Mouse (Mus musculus): Measurements from ENCODE around the gene Atoh7. TPM values are rescaled to one million over a fixed set of nuclear protein-coding genes. Genes with fewer than 3 reads are reported as not detected.
A peak's percentile ranks its signal among the peaks of the same experiment; 100 is the strongest.
"Not testable (repeated sequence)": the region's sequence is repeated elsewhere in the genome, so short reads cannot be mapped to it uniquely, and the experiment has no call there.

The Atoh7 gene
- polyA plus RNA-seq (2015; fragmentation: Nextera tagmentation; extraction: Ambion mirVana) = not detected in 2 replicates

GRCm38 (mm10) chr10:63099521-63099920, at the start of gene Atoh7:
Atoh7 (plus strand) TSS chr10:63099651.
- Histone ChIP-seq H3K27ac (no peak within 1 kb of the TSS), H3K36me3 (no peaks in the 10 kb centered on the region), H3K9me3 (replicated peaks) (no peaks in the 10 kb centered on the region), H3K4me3 (peak within 1 kb of the TSS; percentile 57), H3K4me2 (peak within 1 kb of the TSS; percentile 96), H3K9ac (peak within 1 kb of the TSS; percentile 54), H3K4me1 (replicated peaks) (peaks cover 10% of the 10 kb centered on the region; the same call in 1 of the 2 replicates), H3K27me3 (peaks cover 47% of the 10 kb centered on the region)
- no peak for ATAC-seq (replicated peaks; ENCODE audit: insufficient number of reproducible peaks, insufficient read depth, low FRiP score, low read depth)
- WGBS = 10% methylated on average over 16 of the region's 16 CpGs

GRCm38 (mm10) chr10:63051267-63051666, 48.2 kb upstream of the Atoh7 start:
- H3K36me3 ChIP-seq = no peaks in the 10 kb centered on the region
- 68% methylated on average over 7 of the region's 7 CpGs for WGBS
- H3K9ac ChIP-seq = no peak overlapping the region
- H3K4me3 ChIP-seq = no peak overlapping the region
- no peaks in the 10 kb centered on the region for H3K9me3 ChIP-seq (replicated peaks)
- no peak overlapping the region for H3K27ac ChIP-seq
- H3K4me2 ChIP-seq = no peak overlapping the region
- no peak for ATAC-seq (replicated peaks; ENCODE audit: insufficient number of reproducible peaks, insufficient read depth, low FRiP score, low read depth)
- H3K27me3 ChIP-seq = no peaks in the 10 kb centered on the region
- H3K4me1 ChIP-seq (replicated peaks) = no peaks in the 10 kb centered on the region; the same call in 1 of the 2 replicates

- H3K9me3 ChIP-seq (replicated peaks) = no peaks in the 10 kb centered on the region
- H3K27me3 ChIP-seq = no peaks in the 10 kb centered on the region
- H3K36me3 ChIP-seq = no peaks in the 10 kb centered on the region
- no peak overlapping the region for H3K4me2 ChIP-seq
- H3K27ac ChIP-seq = no peak overlapping the region
- no peak overlapping the region for H3K4me3 ChIP-seq
- no peak for ATAC-seq (replicated peaks; ENCODE audit: insufficient number of reproducible peaks, insufficient read depth, low FRiP score, low read depth)
- WGBS = 88% methylated on average over 6 of the region's 6 CpGs
- H3K9ac ChIP-seq = no peak overlapping the region
- no peaks in the 10 kb centered on the region; the same call in 1 of the 2 replicates for H3K4me1 ChIP-seq (replicated peaks)
Measured at GRCm38 (mm10) chr10:63052011-63052410, 47.4 kb upstream of the Atoh7 start.

- H3K9ac ChIP-seq = no peak overlapping the region
- H3K4me1 ChIP-seq (replicated peaks) = peaks cover 3% of the 10 kb centered on the region; the same call in 1 of the 2 replicates
- no peaks in the 10 kb centered on the region for H3K27me3 ChIP-seq
- H3K4me2 ChIP-seq = no peak overlapping the region
- H3K27ac ChIP-seq = no peak overlapping the region
- 48% methylated on average over 6 of the region's 6 CpGs for WGBS
- no peak overlapping the region for H3K4me3 ChIP-seq
- no peaks in the 10 kb centered on the region for H3K9me3 ChIP-seq (replicated peaks)
- no peaks in the 10 kb centered on the region for H3K36me3 ChIP-seq
- no peak for ATAC-seq (replicated peaks; ENCODE audit: insufficient number of reproducible peaks, insufficient read depth, low FRiP score, low read depth)
Measured at GRCm38 (mm10) chr10:63053007-63053406, 46.4 kb upstream of the Atoh7 start.

GRCm38 (mm10) chr10:63054071-63054470, 45.4 kb upstream of the Atoh7 start:
- WGBS = 74% methylated on average over 6 of the region's 6 CpGs
- not testable (repeated sequence) for H3K4me2 ChIP-seq; H3K27ac ChIP-seq; H3K4me3 ChIP-seq; ATAC-seq (replicated peaks; ENCODE audit: insufficient number of reproducible peaks, insufficient read depth, low FRiP score, low read depth); H3K36me3 ChIP-seq; H3K9me3 ChIP-seq (replicated peaks); H3K27me3 ChIP-seq; H3K4me1 ChIP-seq (replicated peaks); H3K9ac ChIP-seq

GRCm38 (mm10) chr10:63054586-63054985, 44.9 kb upstream of the Atoh7 start:
- no peak overlapping the region for H3K27ac ChIP-seq
- H3K4me2 ChIP-seq = no peak overlapping the region
- H3K36me3 ChIP-seq = no peaks in the 10 kb centered on the region
- ATAC-seq (replicated peaks; ENCODE audit: insufficient number of reproducible peaks, insufficient read depth, low FRiP score, low read depth) = no peak
- H3K9ac ChIP-seq = no peak overlapping the region
- no peaks in the 10 kb centered on the region for H3K27me3 ChIP-seq
- H3K4me3 ChIP-seq = no peak overlapping the region
- WGBS = 71% methylated on average over 2 of the region's 2 CpGs
- H3K4me1 ChIP-seq (replicated peaks) = peaks cover 3% of the 10 kb centered on the region; the same call in 1 of the 2 replicates
- no peaks in the 10 kb centered on the region for H3K9me3 ChIP-seq (replicated peaks)

GRCm38 (mm10) chr10:63056966-63057750, 42.3 kb upstream of the Atoh7 start:
- H3K27ac ChIP-seq = no peak overlapping the region
- peak overlapping the region; percentile 32; the same call in 1 of the 2 replicates for H3K4me2 ChIP-seq
- H3K9me3 ChIP-seq (replicated peaks) = no peaks in the 10 kb centered on the region
- H3K4me3 ChIP-seq = no peak overlapping the region
- 40% methylated on average over 24 of the region's 24 CpGs for WGBS
- H3K27me3 ChIP-seq = no peaks in the 10 kb centered on the region
- 0 out of 2 replicates have a peak, but pooled peaks have one; percentile 15 for ATAC-seq (replicated peaks; ENCODE audit: insufficient number of reproducible peaks, insufficient read depth, low FRiP score, low read depth)
- H3K36me3 ChIP-seq = no peaks in the 10 kb centered on the region
- no peak overlapping the region for H3K9ac ChIP-seq
- H3K4me1 ChIP-seq (replicated peaks) = peaks cover 12% of the 10 kb centered on the region

GRCm38 (mm10) chr10:63059862-63060261, 39.6 kb upstream of the Atoh7 start, which contains the start of gene Pbld1:
Pbld1 (plus strand) TSS chr10:63060162.
- Histone ChIP-seq H3K4me1 (replicated peaks) (peaks cover 12% of the 10 kb centered on the region), H3K9me3 (replicated peaks) (no peaks in the 10 kb centered on the region), H3K4me3 (no peak within 1 kb of the TSS), H3K4me2 (no peak within 1 kb of the TSS), H3K27me3 (no peaks in the 10 kb centered on the region), H3K27ac (peak within 1 kb of the TSS; percentile 14; the same call in 1 of the 2 replicates), H3K36me3 (no peaks in the 10 kb centered on the region), H3K9ac (no peak within 1 kb of the TSS)
- 77% methylated on average over 2 of the region's 2 CpGs for WGBS
- ATAC-seq (replicated peaks; ENCODE audit: insufficient number of reproducible peaks, insufficient read depth, low FRiP score, low read depth) = no peak

GRCm38 (mm10) chr10:63060406-63060805, 39.0 kb upstream of the Atoh7 start:
- ATAC-seq (replicated peaks; ENCODE audit: insufficient number of reproducible peaks, insufficient read depth, low FRiP score, low read depth) = no peak
- 41% methylated on average over 11 of the region's 11 CpGs for WGBS
- no peaks in the 10 kb centered on the region for H3K9me3 ChIP-seq (replicated peaks)
- H3K9ac ChIP-seq = no peak overlapping the region
- peaks cover 12% of the 10 kb centered on the region for H3K4me1 ChIP-seq (replicated peaks)
- peak overlapping the region; percentile 14; the same call in 1 of the 2 replicates for H3K27ac ChIP-seq
- no peak overlapping the region for H3K4me3 ChIP-seq
- H3K27me3 ChIP-seq = no peaks in the 10 kb centered on the region
- no peak overlapping the region for H3K4me2 ChIP-seq
- no peaks in the 10 kb centered on the region for H3K36me3 ChIP-seq

- no peak overlapping the region for H3K9ac ChIP-seq
- no peak overlapping the region for H3K4me3 ChIP-seq
- H3K27ac ChIP-seq = no peak overlapping the region
- no peaks in the 10 kb centered on the region for H3K36me3 ChIP-seq
- no peaks in the 10 kb centered on the region for H3K9me3 ChIP-seq (replicated peaks)
- H3K4me1 ChIP-seq (replicated peaks) = peaks cover 12% of the 10 kb centered on the region
- H3K4me2 ChIP-seq = no peak overlapping the region
- no peaks in the 10 kb centered on the region for H3K27me3 ChIP-seq
- 76% methylated on average over 12 of the region's 12 CpGs for WGBS
- no peak for ATAC-seq (replicated peaks; ENCODE audit: insufficient number of reproducible peaks, insufficient read depth, low FRiP score, low read depth)
Measured at GRCm38 (mm10) chr10:63061266-63061665, 38.2 kb upstream of the Atoh7 start.

- Histone ChIP-seq H3K27me3 (no peaks in the 10 kb centered on the region), H3K9me3 (replicated peaks) (no peaks in the 10 kb centered on the region), H3K9ac (no peak overlapping the region), H3K36me3 (no peaks in the 10 kb centered on the region), H3K4me2 (no peak overlapping the region), H3K4me3 (no peak overlapping the region), H3K4me1 (replicated peaks) (peaks cover 9% of the 10 kb centered on the region), H3K27ac (no peak overlapping the region)
- WGBS = 92% methylated on average over 5 of the region's 5 CpGs
- ATAC-seq (replicated peaks; ENCODE audit: insufficient number of reproducible peaks, insufficient read depth, low FRiP score, low read depth) = no peak
Measured at GRCm38 (mm10) chr10:63062696-63063095, 36.8 kb upstream of the Atoh7 start.

GRCm38 (mm10) chr10:63063365-63063764, 36.1 kb upstream of the Atoh7 start:
- Histone ChIP-seq H3K4me2 (no peak overlapping the region), H3K4me3 (no peak overlapping the region), H3K9ac (no peak overlapping the region), H3K9me3 (replicated peaks) (no peaks in the 10 kb centered on the region), H3K36me3 (no peaks in the 10 kb centered on the region), H3K27ac (no peak overlapping the region), H3K4me1 (replicated peaks) (peaks cover 9% of the 10 kb centered on the region), H3K27me3 (no peaks in the 10 kb centered on the region)
- WGBS = 72% methylated on average over 7 of the region's 7 CpGs
- no peak for ATAC-seq (replicated peaks; ENCODE audit: insufficient number of reproducible peaks, insufficient read depth, low FRiP score, low read depth)
